Mouse (Mus musculus) stomach, postnatal 0 days (tissue): ENCODE results near the gene Pola2. TPM values are rescaled to one million over a fixed set of nuclear protein-coding genes. Genes with fewer than 3 reads are reported as not detected.

Experiments used
- ATAC-seq: fragments of 200-750 bp; cut with Nextera tagmentation; 2 replicates; pipeline ENCODE4 v1.8.0; 2017; ENCODE audit not compliant: low FRiP score, low TSS enrichment
- DNase-seq: peaks from one replicate; pipeline ENCODE4 v3.0.0-alpha.2; 2016; ENCODE audit warnings: low spot score
- H3K27ac ChIP-seq: fragments of 300-500 bp; sonication (generic); replicated peaks from 2 replicates; pipeline ENCODE4 v1.5.1; 2014; ENCODE audit warnings: mild to moderate bottlenecking, control low read depth
- H3K27me3 ChIP-seq: fragments of 300-500 bp; sonication (generic); 2 replicates; pipeline ENCODE4 v1.6.1; 2014; ENCODE audit warnings: low read length; ENCODE audit not compliant: control insufficient read depth, insufficient read depth
- H3K36me3 ChIP-seq: fragments of 300-500 bp; sonication (generic); 2 replicates; pipeline ENCODE4 v1.6.1; 2014; ENCODE audit warnings: low read length, mixed read lengths; ENCODE audit not compliant: control insufficient read depth, insufficient read depth
- H3K4me1 ChIP-seq: fragments of 300-500 bp; sonication (generic); replicated peaks from 2 replicates; pipeline ENCODE4 v1.6.1; 2014; ENCODE audit warnings: antibody characterized with exemption; ENCODE audit not compliant: control insufficient read depth, insufficient read depth
- H3K4me2 ChIP-seq: fragments of 300-500 bp; sonication (generic); replicated peaks from 2 replicates; pipeline ENCODE4 v1.6.1; 2014; ENCODE audit warnings: low read depth, mild to moderate bottlenecking, control low read depth, moderate library complexity
- H3K4me3 ChIP-seq: fragments of 300-500 bp; sonication (generic); 2 replicates; pipeline ENCODE4 v1.5.1; 2014; ENCODE audit warnings: low read depth, low read length, control low read depth
- H3K9ac ChIP-seq: fragments of 300-500 bp; sonication (generic); 2 replicates; pipeline ENCODE4 v1.6.1; 2014; ENCODE audit warnings: mild to moderate bottlenecking, low read length, control low read depth, mixed read lengths
- H3K9me3 ChIP-seq: fragments of 300-500 bp; sonication (generic); 2 replicates; pipeline ENCODE4 v1.6.1; 2016; ENCODE audit warnings: low read length; ENCODE audit not compliant: control insufficient read depth
- CTCF ChIP-seq: IDR thresholded peaks from 2 replicates; pipeline ENCODE4 v1.5.1; 2016; ENCODE audit warnings: antibody characterized with exemption, low read depth, mild to moderate bottlenecking, moderate library complexity
- EP300 ChIP-seq: optimal IDR thresholded peaks from 2 replicates; pipeline ENCODE3; 2016; ENCODE audit warnings: antibody characterized with exemption
- WGBS: fragments of 180-500 bp; shearing (Covaris S2); extraction: QIAGEN DNeasy Blood & Tissue Kit; methylation state at CpG from one replicate; pipeline ENCODE4 v1.1.7; 2014; 5-methylcytosine and 5-hydroxymethylcytosine counted together
- polyA plus RNA-seq: library from polyadenylated mRNA; unstranded; fragments of >200 nt; fragmentation: Nextera tagmentation; extraction: Ambion mirVana; gene quantifications from 2 replicates; pipeline ENCODE4 v1.2.1, GENCODE M21; 2015

Pola2 gene
- polyA plus RNA-seq, 1 experiment from 2014 or later, result 21.2 TPM

DNA sequence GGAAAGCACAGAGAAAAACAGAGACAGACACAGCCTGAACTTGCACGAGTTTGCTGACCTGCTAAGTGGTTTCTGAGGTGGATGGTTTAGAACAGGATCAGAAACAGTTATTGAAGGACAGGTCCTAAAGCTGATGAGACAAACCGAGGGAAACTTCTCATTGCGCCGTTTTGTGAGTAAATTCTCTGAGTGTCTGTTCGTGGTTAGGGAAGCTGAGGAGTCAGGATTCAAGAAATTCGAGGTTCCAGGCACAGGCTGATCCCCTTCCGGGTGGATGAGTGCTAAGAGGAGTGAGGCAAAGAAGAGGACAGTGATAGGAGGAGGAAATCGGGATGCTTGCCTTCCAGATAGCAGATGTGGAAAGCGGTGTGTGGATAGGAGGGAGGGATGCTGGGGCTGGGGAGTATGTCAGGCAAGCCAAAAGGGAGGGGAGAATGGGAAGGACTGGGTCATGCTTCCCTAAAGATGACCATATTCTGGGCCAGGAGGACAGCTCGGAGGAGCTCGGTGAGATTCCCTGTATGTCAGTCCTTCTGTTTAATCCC lies 38.6 kb downstream of the Pola2 start:
- Histone ChIP-seq H3K9me3 (no peaks in the 10 kb centered on the region), H3K9ac (no peak overlapping the region; the same call in 1 of the 2 replicates), H3K36me3 (no peaks in the 10 kb centered on the region), H3K27me3 (no peaks in the 10 kb centered on the region), H3K4me2 (peak overlapping the region; percentile 92), H3K4me3 (peak overlapping the region; percentile 71; the same call in 1 of the 2 replicates), H3K4me1 (peaks cover 9% of the 10 kb centered on the region), H3K27ac (peak overlapping the region; percentile 70)
- DNase-seq (no peak), ATAC-seq (no peak)
- TF ChIP-seq EP300, result no peak
- no peak for TF ChIP-seq CTCF
- WGBS, result 29% methylated on average over 11 of the region's 11 CpGs

DNA sequence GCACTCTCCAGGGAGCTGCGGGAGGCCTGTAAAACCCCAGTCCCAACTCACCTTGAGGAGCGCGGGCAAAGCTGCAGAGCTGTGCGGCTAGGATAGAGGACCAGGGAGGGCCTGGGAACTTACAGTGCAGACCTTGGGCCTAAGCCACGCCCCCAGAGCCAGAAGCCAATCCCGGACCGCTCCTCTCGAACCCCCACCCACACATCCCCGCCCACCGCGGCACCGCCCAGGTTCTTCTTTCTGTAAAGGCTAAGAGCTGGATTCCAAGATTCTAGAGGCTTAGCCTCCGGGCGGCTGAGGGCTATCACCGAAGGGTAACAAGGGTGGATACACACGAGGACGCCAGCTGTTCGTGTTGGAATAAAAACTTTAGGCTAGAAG lies 39.3 kb downstream of the Pola2 start, which contains the start of gene Cdc42ep2:
Gene Cdc42ep2, minus strand, starts transcription at position 104 of the 381 bp plus-strand sequence.
- TF ChIP-seq EP300 (no peak), CTCF (no peak)
- Histone ChIP-seq H3K4me3 (peak within 1 kb of the TSS; percentile 71), H3K36me3 (no peaks in the 10 kb centered on the region), H3K27ac (peak within 1 kb of the TSS; percentile 92), H3K4me2 (peak within 1 kb of the TSS; percentile 92), H3K4me1 (peaks cover 5% of the 10 kb centered on the region), H3K27me3 (no peaks in the 10 kb centered on the region), H3K9ac (peak within 1 kb of the TSS; percentile 67), H3K9me3 (no peaks in the 10 kb centered on the region)
- 0% methylated on average over 18 of the region's 18 CpGs for WGBS
- ATAC-seq (peak; percentile 94), DNase-seq (peak; percentile 97)

DNA sequence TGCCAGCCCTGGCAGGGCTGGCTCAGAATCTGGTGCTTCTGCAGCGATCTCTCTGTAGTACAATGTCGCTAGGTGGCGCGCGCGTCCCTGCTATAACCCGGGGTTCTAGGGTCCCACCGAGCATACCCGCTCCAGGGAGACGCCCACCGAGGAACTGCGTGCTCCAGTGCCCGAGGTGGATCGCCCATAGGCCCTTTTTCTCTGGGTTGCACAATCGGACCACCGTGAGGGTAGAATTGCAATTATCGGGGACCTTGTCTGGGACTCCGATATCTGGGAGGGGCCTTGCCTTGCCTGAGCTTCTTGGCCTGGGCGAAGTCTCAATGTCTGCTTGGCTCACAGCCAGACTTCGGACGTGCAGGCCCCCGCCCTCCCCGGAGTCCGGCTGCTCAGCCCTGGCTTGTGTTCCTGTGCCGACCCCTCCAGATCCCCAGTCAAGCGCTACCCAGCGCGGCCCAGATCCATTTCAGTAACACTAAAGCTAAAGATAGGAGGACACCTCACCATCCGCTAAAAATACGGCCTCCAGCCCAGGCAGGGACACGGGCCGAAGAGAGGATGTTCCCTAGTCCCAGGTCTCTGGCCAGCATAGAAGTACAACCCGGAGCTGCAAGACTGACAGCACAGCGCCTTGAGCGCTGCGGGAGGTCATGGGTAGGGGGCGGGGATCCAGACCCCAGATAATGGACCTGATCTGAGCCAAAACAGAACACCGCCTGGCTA lies 39.9 kb downstream of the Pola2 start:
- Histone ChIP-seq H3K4me3 (peak overlapping the region; percentile 71), H3K36me3 (no peaks in the 10 kb centered on the region), H3K9ac (peak overlapping the region; percentile 67), H3K9me3 (no peaks in the 10 kb centered on the region), H3K27ac (peak overlapping the region; percentile 92), H3K27me3 (no peaks in the 10 kb centered on the region), H3K4me1 (peaks cover 5% of the 10 kb centered on the region; the same call in 1 of the 2 replicates), H3K4me2 (peak overlapping the region; percentile 92)
- DNase-seq (peak; percentile 91), ATAC-seq (peak; percentile 73)
- TF ChIP-seq CTCF (peak; percentile 89), EP300 (no peak)
- under 1% methylated on average over 38 of the region's 38 CpGs for WGBS

DNA sequence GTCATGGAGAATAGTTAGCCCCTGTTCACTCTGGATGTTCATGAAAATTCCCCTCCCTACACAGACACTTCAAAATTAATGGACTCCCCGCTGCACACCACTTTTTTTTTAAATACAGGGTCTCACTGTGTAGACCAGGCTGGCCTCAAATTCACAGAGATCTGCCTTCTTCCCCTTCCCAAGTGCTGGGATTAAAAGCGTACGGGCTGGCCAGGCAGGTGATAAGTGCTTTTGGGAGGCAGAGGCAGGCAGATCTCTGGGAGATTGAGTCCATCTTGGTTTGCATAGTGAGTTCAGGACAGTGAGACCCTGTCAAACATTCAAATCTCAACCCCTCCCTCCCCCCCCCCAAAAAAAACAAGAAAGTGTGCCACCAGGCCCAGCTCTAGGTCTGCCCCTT lies 41.0 kb downstream of the Pola2 start:
- WGBS, result 90% methylated on average over 3 of the region's 3 CpGs
- no peak for ATAC-seq
- H3K4me1 ChIP-seq, result peaks cover 3% of the 10 kb centered on the region; the same call in 1 of the 2 replicates
- DNase-seq, result no peak
- no peaks in the 10 kb centered on the region for H3K27me3 ChIP-seq
- H3K9ac ChIP-seq, result no peak overlapping the region
- H3K4me3 ChIP-seq, result no peak overlapping the region
- peak overlapping the region; percentile 36 for H3K4me2 ChIP-seq
- TF ChIP-seq CTCF (no peak), EP300 (no peak)
- H3K9me3 ChIP-seq, result no peaks in the 10 kb centered on the region
- H3K36me3 ChIP-seq, result peaks cover 2% of the 10 kb centered on the region; the same call in 1 of the 2 replicates
- 0 out of 2 replicates have a peak overlapping the region, but pooled peaks have one; percentile 49 for H3K27ac ChIP-seq

DNA sequence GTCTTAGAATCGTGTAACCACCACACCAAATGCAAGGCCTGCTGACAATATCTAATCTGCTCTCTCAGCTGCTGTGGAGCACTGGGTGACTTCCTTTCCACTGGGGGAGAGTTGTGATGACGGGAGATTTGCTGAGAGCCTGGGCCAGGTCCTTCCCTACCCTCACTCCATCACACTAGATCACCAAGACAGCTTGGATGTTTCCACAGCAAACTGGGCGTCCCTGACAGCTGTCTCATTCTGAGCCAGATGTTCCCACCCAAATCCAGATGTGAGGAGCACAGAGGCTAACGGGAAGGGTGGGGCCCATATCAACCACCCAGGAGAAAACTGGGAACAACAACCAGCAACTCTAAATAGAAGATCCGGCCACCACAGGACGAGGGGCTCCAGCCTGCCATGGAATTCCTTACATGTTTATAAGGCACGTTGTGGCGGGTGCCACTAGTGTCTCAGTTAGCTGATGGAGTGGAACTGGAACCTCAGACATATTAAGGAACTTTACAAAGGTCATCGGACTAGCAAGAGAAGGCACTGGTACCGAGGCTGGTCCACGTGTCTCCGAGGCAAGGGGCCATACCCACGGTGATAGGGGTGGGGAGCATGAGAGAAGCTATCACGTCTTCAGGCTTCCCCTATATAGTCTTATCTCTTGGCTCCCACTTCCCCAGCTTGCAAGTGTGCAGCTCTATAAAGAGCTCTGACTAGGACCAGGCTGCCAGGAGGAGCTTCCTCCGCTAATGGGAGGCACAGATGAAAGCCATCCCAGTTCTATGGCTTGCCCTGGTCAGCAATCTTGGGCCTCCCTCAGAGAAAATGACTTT lies 41.7 kb downstream of the Pola2 start:
- TF ChIP-seq CTCF, result no peak
- no peak for TF ChIP-seq EP300
- no peak for ATAC-seq
- H3K9ac ChIP-seq, result peak overlapping the region; percentile 50; the same call in 1 of the 2 replicates
- WGBS, result 58% methylated on average over 15 of the region's 15 CpGs
- peaks cover 7% of the 10 kb centered on the region for H3K36me3 ChIP-seq
- DNase-seq, result no peak
- no peaks in the 10 kb centered on the region for H3K9me3 ChIP-seq
- peak overlapping the region; percentile 36 for H3K4me2 ChIP-seq
- H3K27ac ChIP-seq, result peak overlapping the region; percentile 49; the same call in 1 of the 2 replicates
- peaks cover 3% of the 10 kb centered on the region; the same call in 1 of the 2 replicates for H3K4me1 ChIP-seq
- no peak overlapping the region; the same call in 1 of the 2 replicates for H3K4me3 ChIP-seq
- H3K27me3 ChIP-seq, result no peaks in the 10 kb centered on the region
